Mouse (Mus musculus): ENCODE results near the gene Gm20388.

GRCm38 (mm10) chr8:121723846-121724245 is 1813.2 kb downstream of the Gm20388 start:
- TF ChIP-seq HCFC1 (IDR thresholded peaks at IDR 0.05; ENCODE audit: borderline replicate concordance, insufficient read depth, low read length) (no peak), ZNF384 (IDR thresholded peaks at IDR 0.05; ENCODE audit: low read depth, low read length) (no peak), MAFK (IDR thresholded peaks at IDR 0.05; ENCODE audit: insufficient read depth, low read depth, low read length) (no peak), ZC3H11A (IDR thresholded peaks at IDR 0.05; ENCODE audit: borderline replicate concordance, low read depth, low read length) (no peak)
